Mouse (Mus musculus): Measurements from ENCODE around the gene Mip. TPM values are rescaled to one million over a fixed set of nuclear protein-coding genes. Genes with fewer than 3 reads are reported as not detected.

Mip gene
- polyA plus RNA-seq, 1 experiment from 2014 or later: not detected

DNA sequence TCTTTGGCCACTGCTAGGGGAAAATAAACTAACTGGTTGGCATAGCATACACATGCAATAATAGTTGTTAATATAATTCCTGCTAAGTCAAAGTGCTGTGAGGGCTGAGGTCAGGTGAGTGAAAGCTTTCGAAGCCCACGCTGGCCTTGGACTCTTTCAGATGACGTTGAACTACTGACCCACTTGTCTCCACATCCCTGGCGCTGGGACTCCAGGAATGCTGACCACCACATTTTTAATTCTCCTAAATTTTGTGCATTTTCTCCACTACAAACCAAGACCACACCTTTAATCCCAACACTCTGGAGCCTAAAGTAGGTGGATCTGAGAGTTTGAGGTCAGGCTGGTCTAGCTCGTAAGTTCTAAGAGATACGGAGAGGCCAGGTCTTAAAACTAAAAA lies 32.5 kb upstream of the Mip start:
- Histone ChIP-seq H3K4me3 (replicated peaks) (no peak overlapping the region), H3K9ac (no peak overlapping the region), H3K27ac (no peak overlapping the region), H3K4me1 (peaks cover 18% of the 10 kb centered on the region), H3K4me2 (no peak overlapping the region), H3K9me3 (replicated peaks) (no peaks in the 10 kb centered on the region), H3K36me3 (no peaks in the 10 kb centered on the region), H3K27me3 (peaks cover 29% of the 10 kb centered on the region)
- 94% methylated on average over 6 of the region's 6 CpGs for WGBS
- ATAC-seq (replicated peaks; ENCODE audit: low FRiP score): no peak

GRCm38 (mm10) chr10:128194024-128194550 lies 31.6 kb upstream of the Mip start, which contains the start of gene Gls2:
Gls2 (plus strand) TSS chr10:128194457.
- WGBS: under 1% methylated on average over 46 of the region's 46 CpGs
- Histone ChIP-seq H3K4me3 (replicated peaks) (peak within 1 kb of the TSS; percentile 75), H3K27ac (peak within 1 kb of the TSS; percentile 71), H3K27me3 (peaks cover 29% of the 10 kb centered on the region), H3K9me3 (replicated peaks) (no peaks in the 10 kb centered on the region), H3K36me3 (no peaks in the 10 kb centered on the region), H3K4me1 (peaks cover 14% of the 10 kb centered on the region), H3K4me2 (peak within 1 kb of the TSS; percentile 100), H3K9ac (peak within 1 kb of the TSS; percentile 52)
- peak; percentile 97 for ATAC-seq (replicated peaks; ENCODE audit: low FRiP score)

GRCm38 (mm10) chr10:128194551-128195461 lies 30.8 kb upstream of the Mip start:
- WGBS: 1% methylated on average over 58 of the region's 79 CpGs
- peak overlapping the region; percentile 100 for H3K4me2 ChIP-seq
- H3K36me3 ChIP-seq: no peaks in the 10 kb centered on the region
- H3K27me3 ChIP-seq: peaks cover 29% of the 10 kb centered on the region
- H3K27ac ChIP-seq: 0 out of 2 replicates have a peak overlapping the region, but pooled peaks have one; percentile 23
- peak overlapping the region; percentile 52 for H3K9ac ChIP-seq
- no peaks in the 10 kb centered on the region for H3K9me3 ChIP-seq (replicated peaks)
- H3K4me1 ChIP-seq: peaks cover 14% of the 10 kb centered on the region
- ATAC-seq (replicated peaks; ENCODE audit: low FRiP score): peak; percentile 91
- peak overlapping the region; percentile 75 for H3K4me3 ChIP-seq (replicated peaks)

GRCm38 (mm10) chr10:128201856-128202255 lies 23.8 kb upstream of the Mip start:
- WGBS: 64% methylated on average over 5 of the region's 6 CpGs
- Histone ChIP-seq H3K4me1 (no peaks in the 10 kb centered on the region), H3K4me2 (no peak overlapping the region), H3K27ac (no peak overlapping the region), H3K9me3 (replicated peaks) (no peaks in the 10 kb centered on the region), H3K4me3 (replicated peaks) (no peak overlapping the region), H3K36me3 (peaks cover 10% of the 10 kb centered on the region), H3K9ac (no peak overlapping the region), H3K27me3 (peaks cover 3% of the 10 kb centered on the region; the same call in 1 of the 2 replicates)
- ATAC-seq (replicated peaks; ENCODE audit: low FRiP score): no peak

- 90% methylated on average over 15 of the region's 15 CpGs for WGBS
- no peak for ATAC-seq (replicated peaks; ENCODE audit: low FRiP score)
- H3K27me3 ChIP-seq: no peaks in the 10 kb centered on the region
Measured at GRCm38 (mm10) chr10:128204941-128205340, 20.7 kb upstream of the Mip start.

DNA sequence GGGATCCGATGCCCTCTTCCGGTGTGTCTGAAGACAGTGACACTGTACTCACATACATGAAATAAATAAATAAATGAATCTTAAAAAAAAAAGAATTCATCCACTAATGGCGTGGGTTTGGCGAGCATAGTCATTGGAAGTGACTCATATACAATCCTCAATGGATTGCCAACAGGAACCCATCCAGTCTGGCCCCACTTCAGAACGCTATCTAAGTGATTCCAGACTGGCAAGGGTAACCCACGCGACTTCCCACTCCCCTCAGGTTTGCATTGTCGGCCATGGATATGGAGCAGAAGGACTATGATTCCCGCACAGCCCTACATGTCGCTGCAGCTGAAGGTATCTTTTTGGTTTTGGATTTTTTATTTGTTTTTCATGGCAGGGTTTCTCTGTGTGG lies 17.3 kb upstream of the Mip start:
- Histone ChIP-seq H3K27me3 (peaks cover 1% of the 10 kb centered on the region; the same call in 1 of the 2 replicates), H3K4me1 (peaks cover 21% of the 10 kb centered on the region), H3K4me2 (no peak overlapping the region), H3K4me3 (replicated peaks) (no peak overlapping the region), H3K27ac (no peak overlapping the region), H3K9me3 (replicated peaks) (no peaks in the 10 kb centered on the region), H3K9ac (no peak overlapping the region), H3K36me3 (peaks cover 29% of the 10 kb centered on the region)
- WGBS: 95% methylated on average over 10 of the region's 10 CpGs
- no peak for ATAC-seq (replicated peaks; ENCODE audit: low FRiP score)

More at GRCm38 (mm10) chr10:128204941-128205340, 20.7 kb upstream of the Mip start:
- no peak overlapping the region for H3K9ac ChIP-seq
- H3K9me3 ChIP-seq (replicated peaks): no peaks in the 10 kb centered on the region
- no peaks in the 10 kb centered on the region for H3K4me1 ChIP-seq
- H3K36me3 ChIP-seq: peaks cover 23% of the 10 kb centered on the region
- no peak overlapping the region for H3K27ac ChIP-seq
- H3K4me3 ChIP-seq (replicated peaks): no peak overlapping the region
- no peak overlapping the region for H3K4me2 ChIP-seq

DNA sequence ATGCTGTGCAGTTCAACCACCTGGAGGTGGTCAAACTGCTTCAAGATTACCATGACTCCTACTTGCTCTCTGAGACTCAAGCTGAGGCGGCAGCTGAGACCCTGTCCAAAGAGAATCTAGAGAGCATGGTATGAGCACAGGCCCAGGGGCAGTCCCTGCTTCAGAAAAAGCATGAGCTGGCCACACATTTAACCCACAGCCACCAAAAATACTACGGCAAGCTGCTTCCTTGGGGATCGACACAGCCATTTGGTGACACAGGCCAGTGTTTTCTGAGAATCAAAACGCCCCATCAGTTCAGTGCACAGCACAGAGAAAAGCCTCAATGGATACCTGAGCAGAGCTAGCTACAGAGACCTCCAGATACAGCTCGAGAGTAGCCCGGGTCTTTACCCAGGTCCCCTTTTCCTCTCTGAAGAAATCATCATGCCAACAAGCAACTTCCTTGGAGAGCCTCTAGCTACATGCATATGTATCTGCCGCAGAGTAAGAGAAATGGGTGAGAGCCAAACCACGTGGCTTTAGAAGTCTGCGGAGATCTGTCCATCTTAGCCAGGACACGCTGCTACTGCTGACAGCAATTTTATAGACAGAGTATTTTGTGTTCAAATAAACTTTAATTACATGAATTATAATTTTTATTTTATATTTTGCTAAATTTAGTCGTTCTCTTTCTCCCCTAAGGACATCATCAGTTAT lies 16.2 kb upstream of the Mip start:
- WGBS: 93% methylated on average over 11 of the region's 11 CpGs
- peaks cover 9% of the 10 kb centered on the region; the same call in 1 of the 2 replicates for H3K27me3 ChIP-seq
- no peak overlapping the region for H3K4me2 ChIP-seq
- H3K4me3 ChIP-seq (replicated peaks): no peak overlapping the region
- H3K9ac ChIP-seq: no peak overlapping the region
- no peaks in the 10 kb centered on the region for H3K9me3 ChIP-seq (replicated peaks)
- no peak for ATAC-seq (replicated peaks; ENCODE audit: low FRiP score)
- no peak overlapping the region for H3K27ac ChIP-seq
- H3K4me1 ChIP-seq: peaks cover 22% of the 10 kb centered on the region
- peaks cover 29% of the 10 kb centered on the region for H3K36me3 ChIP-seq

GRCm38 (mm10) chr10:128210131-128210530 lies 15.5 kb upstream of the Mip start:
- no peak for ATAC-seq (replicated peaks; ENCODE audit: low FRiP score)
- Histone ChIP-seq H3K9me3 (replicated peaks) (no peaks in the 10 kb centered on the region), H3K4me3 (replicated peaks) (0 out of 2 replicates have a peak overlapping the region, but pooled peaks have one; percentile 4), H3K27me3 (peaks cover 11% of the 10 kb centered on the region; the same call in 1 of the 2 replicates), H3K4me1 (peaks cover 22% of the 10 kb centered on the region), H3K9ac (no peak overlapping the region), H3K4me2 (peak overlapping the region; percentile 83; the same call in 1 of the 2 replicates), H3K36me3 (peaks cover 29% of the 10 kb centered on the region), H3K27ac (no peak overlapping the region)
- WGBS: 87% methylated on average over 2 of the region's 2 CpGs

- peak overlapping the region; percentile 83 for H3K4me2 ChIP-seq
- peaks cover 22% of the 10 kb centered on the region for H3K4me1 ChIP-seq
- peaks cover 11% of the 10 kb centered on the region; the same call in 1 of the 2 replicates for H3K27me3 ChIP-seq
- H3K9me3 ChIP-seq (replicated peaks): no peaks in the 10 kb centered on the region
- H3K9ac ChIP-seq: peak overlapping the region; percentile 64
- H3K4me3 ChIP-seq (replicated peaks): peak overlapping the region; percentile 73
- whole genome bisulfite sequencing: 22% methylated on average over 14 of the region's 14 CpGs
- peak; percentile 23; the same call in 1 of the 2 replicates for ATAC-seq (replicated peaks; ENCODE audit: low FRiP score)
- no peak overlapping the region for H3K27ac ChIP-seq
- peaks cover 28% of the 10 kb centered on the region for H3K36me3 ChIP-seq
Measured at GRCm38 (mm10) chr10:128210954-128211353, 14.7 kb upstream of the Mip start.

DNA sequence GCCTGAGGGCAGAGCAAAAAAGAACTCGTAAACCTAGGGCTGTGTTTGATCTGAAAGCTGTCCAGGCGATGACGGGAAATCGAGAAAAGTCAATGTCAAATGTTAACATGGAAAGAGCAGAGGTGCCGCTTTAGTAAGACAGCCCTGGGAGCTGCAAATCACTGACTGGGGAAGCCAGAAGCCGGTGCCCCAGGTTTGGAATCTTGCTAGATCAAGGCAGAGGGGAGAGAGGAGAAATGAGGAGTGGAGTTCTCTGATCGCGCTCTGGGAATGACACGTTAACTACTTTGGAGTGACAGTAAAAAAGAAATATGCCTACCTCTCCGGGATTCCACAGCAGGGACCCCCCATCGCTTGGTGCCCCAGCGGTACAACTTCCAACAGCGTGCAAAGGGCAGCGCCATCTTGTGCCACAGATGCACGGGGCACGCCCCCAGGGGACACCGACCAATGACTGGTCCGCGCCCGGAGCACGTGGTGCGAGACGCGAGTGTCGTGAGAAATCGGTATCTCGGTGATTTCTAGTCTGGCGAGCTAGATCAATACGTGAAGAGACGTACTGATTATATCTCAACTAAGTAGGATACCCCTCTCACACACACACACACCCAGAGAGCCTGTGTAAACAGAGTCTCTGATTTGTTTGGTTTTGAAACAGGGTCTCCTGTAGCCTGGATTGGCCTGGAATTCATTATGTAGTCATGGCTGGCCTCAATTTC lies 14.1 kb upstream of the Mip start, which contains the start of gene Spryd4:
Gene Spryd4 (minus strand): TSS at position 418 of the 719 bp plus-strand sequence.
- Histone ChIP-seq H3K9me3 (replicated peaks) (no peaks in the 10 kb centered on the region), H3K27me3 (peaks cover 11% of the 10 kb centered on the region; the same call in 1 of the 2 replicates), H3K4me1 (peaks cover 22% of the 10 kb centered on the region), H3K4me2 (peak within 1 kb of the TSS; percentile 83), H3K4me3 (replicated peaks) (peak within 1 kb of the TSS; percentile 73), H3K9ac (peak within 1 kb of the TSS; percentile 64), H3K27ac (peak within 1 kb of the TSS; percentile 72), H3K36me3 (peaks cover 22% of the 10 kb centered on the region)
- peak; percentile 91 for ATAC-seq (replicated peaks; ENCODE audit: low FRiP score)
- WGBS: under 1% methylated on average over 30 of the region's 30 CpGs

DNA sequence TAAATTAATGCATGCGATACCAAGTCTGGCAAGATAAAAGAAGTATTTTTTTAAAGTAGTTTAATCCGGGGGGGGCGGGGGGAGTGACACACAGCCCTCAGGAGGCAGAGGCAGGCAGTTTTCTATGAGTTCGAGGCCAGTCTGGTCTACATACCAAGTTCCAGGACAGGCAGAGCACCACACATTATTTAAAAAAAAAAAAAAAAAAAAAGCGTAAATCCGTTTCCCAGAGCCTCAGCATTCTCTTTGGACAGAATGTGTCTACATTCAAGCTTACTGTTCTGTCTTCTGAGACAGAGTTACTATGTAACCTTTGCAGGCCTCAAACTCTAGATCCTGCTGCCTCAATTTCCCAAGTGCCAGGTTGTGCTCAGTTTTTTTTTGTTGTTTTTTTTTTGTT lies 13.5 kb upstream of the Mip start:
- no peak for ATAC-seq (replicated peaks; ENCODE audit: low FRiP score)
- peaks cover 11% of the 10 kb centered on the region; the same call in 1 of the 2 replicates for H3K27me3 ChIP-seq
- H3K9me3 ChIP-seq (replicated peaks): no peaks in the 10 kb centered on the region
- 53% methylated on average over 6 of the region's 6 CpGs for WGBS
- H3K27ac ChIP-seq: peak overlapping the region; percentile 72
- peaks cover 16% of the 10 kb centered on the region for H3K36me3 ChIP-seq
- peak overlapping the region; percentile 83 for H3K4me2 ChIP-seq
- peak overlapping the region; percentile 64; the same call in 1 of the 2 replicates for H3K9ac ChIP-seq
- H3K4me3 ChIP-seq (replicated peaks): peak overlapping the region; percentile 73
- H3K4me1 ChIP-seq: peaks cover 22% of the 10 kb centered on the region
